Mouse (Mus musculus) embryonic facial prominence, embryonic 15.5 days (tissue): ENCODE results near the gene Ggn. TPM values are rescaled to one million over a fixed set of nuclear protein-coding genes. Genes with fewer than 3 reads are reported as not detected.
A peak's percentile ranks its signal among the peaks of the same experiment; 100 is the strongest.
"Not testable (repeated sequence)": the region's sequence is repeated elsewhere in the genome, so short reads cannot be mapped to it uniquely, and the experiment has no call there.

ENCODE experiments used
- ATAC-seq: fragments of 200-750 bp; cut with Nextera tagmentation; 2 replicates; pipeline ENCODE4 v1.8.0; 2017; ENCODE audit warnings: low read depth, moderate TSS enrichment; ENCODE audit not compliant: insufficient number of reproducible peaks, low FRiP score, low TSS enrichment
- H3K27ac ChIP-seq: fragments of 300-500 bp; sonication (generic); replicated peaks from 2 replicates; pipeline ENCODE4 v1.5.1; 2015; ENCODE audit warnings: mild to moderate bottlenecking, inconsistent platforms
- H3K27me3 ChIP-seq: fragments of 300-500 bp; sonication (generic); 2 replicates; pipeline ENCODE4 v1.6.1; 2015; ENCODE audit warnings: inconsistent platforms
- H3K36me3 ChIP-seq: fragments of 300-500 bp; sonication (generic); 2 replicates; pipeline ENCODE4 v1.6.1; 2015; ENCODE audit warnings: mild to moderate bottlenecking, inconsistent platforms
- H3K4me1 ChIP-seq: fragments of 300-500 bp; sonication (generic); 2 replicates; pipeline ENCODE4 v1.6.1; 2015; ENCODE audit warnings: inconsistent platforms
- H3K4me2 ChIP-seq: fragments of 300-500 bp; sonication (generic); replicated peaks from 2 replicates; pipeline ENCODE4 v1.6.1; 2015; ENCODE audit warnings: mild to moderate bottlenecking, inconsistent platforms
- H3K4me3 ChIP-seq: fragments of 300-500 bp; sonication (generic); replicated peaks from 2 replicates; pipeline ENCODE4 v1.5.1; 2015; ENCODE audit warnings: mild to moderate bottlenecking, inconsistent platforms
- H3K9ac ChIP-seq: fragments of 300-500 bp; sonication (generic); 2 replicates; pipeline ENCODE4 v1.6.1; 2015; ENCODE audit warnings: inconsistent platforms
- H3K9me3 ChIP-seq: fragments of 300-500 bp; sonication (generic); replicated peaks from 2 replicates; pipeline ENCODE4 v1.6.1; 2016; ENCODE audit warnings: inconsistent platforms
- WGBS: fragments of 180-500 bp; shearing (Covaris S2); methylation state at CpG from one replicate; pipeline ENCODE4 v1.1.7; 2015; 5-methylcytosine and 5-hydroxymethylcytosine counted together
- polyA plus RNA-seq: library from polyadenylated mRNA; unstranded; fragments of >200 nt; fragmentation: Nextera tagmentation; extraction: Ambion mirVana; gene quantifications from 2 replicates; pipeline ENCODE4 v1.2.1, GENCODE M21; 2015

Gene Ggn
- polyA plus RNA-seq, 1 experiment from 2014 or later, result 0.69 TPM

DNA sequence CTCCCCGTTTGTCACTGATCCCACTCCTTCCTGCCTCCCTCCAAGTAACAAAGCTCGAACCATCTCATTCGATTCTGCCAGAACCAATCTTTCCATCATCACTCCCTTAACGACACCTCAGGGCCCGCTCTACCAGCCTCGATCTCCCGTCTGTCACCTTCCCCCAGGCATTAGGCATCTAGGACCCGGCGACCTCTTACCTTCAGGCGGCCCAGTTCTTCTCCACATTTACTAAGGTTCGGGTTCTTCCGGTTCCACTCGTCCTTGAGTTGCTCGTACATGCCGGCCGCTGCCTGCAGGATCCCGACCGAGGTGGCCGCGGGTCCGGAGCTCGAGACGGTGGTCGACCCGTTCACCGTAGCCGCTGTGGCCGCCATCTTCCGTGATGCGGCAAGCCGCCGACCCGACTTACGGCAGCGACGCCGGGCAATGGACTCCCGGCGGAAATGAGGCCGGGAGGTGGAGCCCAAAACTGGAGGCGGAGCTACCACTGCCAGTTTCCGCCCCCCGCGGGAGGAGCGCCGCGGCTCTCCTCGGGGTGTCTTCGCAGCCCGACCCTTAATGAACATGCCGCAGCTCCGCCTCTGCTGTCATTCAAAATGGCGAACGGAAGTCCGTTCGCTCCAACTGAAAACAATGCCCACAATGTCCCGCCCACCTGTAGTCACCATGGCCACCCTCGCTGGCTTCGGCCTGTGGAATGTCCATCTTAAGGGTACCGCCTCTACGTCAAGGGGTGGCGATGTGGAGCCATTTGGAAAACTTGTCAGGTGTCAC, 10.3 kb downstream of the Ggn start, which contains the start of gene Psmd8:
Gene Psmd8, minus strand, starts transcription at position 625 of the 777 bp plus-strand sequence.
- Histone ChIP-seq H3K4me2 (peak within 1 kb of the TSS; percentile 75), H3K27ac (peak within 1 kb of the TSS; percentile 63), H3K9me3 (no peaks in the 10 kb centered on the region), H3K36me3 (peaks cover 23% of the 10 kb centered on the region), H3K27me3 (no peaks in the 10 kb centered on the region), H3K9ac (peak within 1 kb of the TSS; percentile 64), H3K4me3 (peak within 1 kb of the TSS; percentile 81), H3K4me1 (peaks cover 17% of the 10 kb centered on the region)
- under 1% methylated on average over 62 of the region's 62 CpGs for WGBS
- ATAC-seq, result peak; percentile 94

DNA sequence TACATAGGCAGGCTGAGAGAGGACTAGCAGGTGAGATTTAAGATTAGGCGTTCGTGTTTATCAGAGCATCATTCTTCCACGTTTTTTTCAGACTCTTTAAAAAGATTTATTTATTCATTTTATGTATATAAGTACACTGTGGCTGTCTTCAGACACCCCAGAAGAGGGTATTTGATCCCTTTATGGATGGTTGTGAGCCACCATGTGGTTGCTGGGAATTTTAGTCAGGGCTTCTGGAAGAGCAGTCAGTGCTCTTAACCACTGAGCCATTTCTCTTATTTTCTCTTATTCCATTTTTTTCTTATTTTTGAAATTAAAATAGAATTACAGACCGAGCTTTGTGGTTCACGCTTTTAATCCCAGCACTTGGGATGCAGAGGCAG, 10.8 kb downstream of the Ggn start:
- H3K4me1 ChIP-seq, result peaks cover 17% of the 10 kb centered on the region
- H3K4me3 ChIP-seq, result peak overlapping the region; percentile 81
- H3K9me3 ChIP-seq, result no peaks in the 10 kb centered on the region
- ATAC-seq, result no peak
- peak overlapping the region; percentile 58 for H3K4me2 ChIP-seq
- no peaks in the 10 kb centered on the region for H3K27me3 ChIP-seq
- no peak overlapping the region; the same call in 1 of the 2 replicates for H3K27ac ChIP-seq
- H3K9ac ChIP-seq, result no peak overlapping the region
- peaks cover 17% of the 10 kb centered on the region for H3K36me3 ChIP-seq
- 40% methylated on average over 5 of the region's 5 CpGs for WGBS

DNA sequence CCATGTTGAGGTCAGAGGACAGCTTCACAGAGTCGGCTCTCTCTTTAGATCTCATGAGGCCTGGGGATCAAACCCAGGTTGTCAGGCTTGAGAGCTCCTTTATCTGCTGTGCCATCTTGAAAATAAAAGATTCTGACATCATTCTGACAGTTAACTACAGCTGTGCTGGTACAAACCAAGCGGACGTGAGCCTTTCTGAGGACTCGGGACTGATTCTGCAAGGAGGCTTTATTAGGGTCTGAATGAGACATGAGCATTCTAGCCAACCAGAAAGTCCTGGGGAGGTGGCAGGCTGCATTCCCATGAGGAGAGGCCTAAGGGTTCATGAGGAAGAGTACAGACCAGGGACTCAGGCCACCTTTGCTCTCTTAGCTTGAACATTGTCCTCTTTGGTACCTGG, 11.3 kb downstream of the Ggn start:
- WGBS, result 83% methylated on average over 4 of the region's 4 CpGs
- H3K4me3 ChIP-seq, ATAC-seq, H3K27ac ChIP-seq, H3K4me2 ChIP-seq, H3K9ac ChIP-seq, H3K9me3 ChIP-seq, H3K27me3 ChIP-seq: not testable (repeated sequence)
- Histone ChIP-seq H3K4me1 (peaks cover 17% of the 10 kb centered on the region), H3K36me3 (peaks cover 12% of the 10 kb centered on the region)

DNA sequence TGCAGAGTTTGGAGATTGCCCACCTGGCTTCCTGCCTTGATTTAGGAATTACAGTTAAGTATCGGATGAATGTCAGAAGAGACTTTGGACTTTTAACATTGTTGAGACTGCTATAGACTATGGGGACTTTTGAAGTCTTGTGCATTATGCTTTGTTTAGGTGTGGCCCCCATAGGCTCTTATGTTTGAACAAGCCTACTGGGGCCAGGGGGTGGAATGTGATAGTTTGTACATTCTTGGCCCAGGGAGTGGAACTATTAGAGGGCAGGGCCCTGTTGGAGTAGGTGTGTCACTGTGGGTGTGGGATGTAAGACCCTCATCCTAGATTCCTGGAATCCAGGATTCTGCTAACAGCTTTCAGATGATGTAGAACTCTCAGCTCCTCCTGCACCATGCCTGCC, 24.2 kb downstream of the Ggn start:
- 89% methylated on average over 1 of the region's 1 CpGs for WGBS

DNA sequence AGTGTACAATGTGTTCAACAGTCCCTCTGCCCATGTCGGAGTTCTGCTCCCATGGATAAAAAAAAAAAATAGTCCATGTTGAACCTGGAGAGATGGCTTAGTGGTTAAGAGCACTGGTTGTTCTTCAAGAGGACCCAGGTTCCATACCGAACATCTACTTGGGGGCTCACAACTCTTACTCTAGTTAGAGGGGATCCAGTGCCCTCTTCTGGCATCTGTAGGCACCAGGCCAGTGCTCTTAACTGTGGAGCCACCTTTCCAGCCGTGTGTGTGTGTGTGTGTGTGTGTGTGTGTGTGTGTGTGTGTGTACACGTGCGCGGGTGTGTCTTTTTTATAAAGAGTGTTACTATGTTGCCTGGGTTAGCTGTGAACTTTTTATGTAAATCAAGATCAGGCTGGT, 32.6 kb downstream of the Ggn start:
- Histone ChIP-seq H3K4me2 (no peak overlapping the region), H3K9me3 (no peaks in the 10 kb centered on the region), H3K36me3 (no peaks in the 10 kb centered on the region), H3K27me3 (no peaks in the 10 kb centered on the region), H3K4me3 (no peak overlapping the region), H3K9ac (no peak overlapping the region), H3K27ac (no peak overlapping the region), H3K4me1 (no peaks in the 10 kb centered on the region)
- ATAC-seq, result no peak
- WGBS, result 77% methylated on average over 6 of the region's 6 CpGs

More for the DNA sequence above, 24.2 kb downstream of the Ggn start:
- H3K27ac ChIP-seq, H3K4me2 ChIP-seq, H3K27me3 ChIP-seq, H3K36me3 ChIP-seq, H3K9me3 ChIP-seq, H3K4me3 ChIP-seq, H3K4me1 ChIP-seq, H3K9ac ChIP-seq, ATAC-seq: not testable (repeated sequence)

DNA sequence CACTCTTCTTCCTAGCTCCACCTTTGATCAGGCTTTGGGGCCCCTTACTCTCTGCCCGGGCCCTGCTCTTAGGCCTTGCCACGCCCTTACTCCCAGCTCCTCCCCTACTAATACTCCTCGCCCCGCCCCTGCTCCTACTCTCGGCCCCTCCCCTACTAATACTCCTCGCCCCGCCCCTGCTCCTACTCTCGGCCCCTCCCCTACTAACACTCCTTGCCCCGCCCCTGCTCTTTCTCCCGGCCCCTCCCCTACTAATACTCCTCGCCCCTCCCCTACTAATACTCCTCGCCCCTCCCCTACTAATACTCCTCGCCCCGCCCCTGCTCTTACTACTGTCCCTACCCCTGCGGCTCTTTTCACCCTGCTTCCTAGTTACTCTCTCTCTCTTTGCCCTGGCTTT, 41.0 kb downstream of the Ggn start:
- not testable (repeated sequence) for H3K9ac ChIP-seq, H3K9me3 ChIP-seq, H3K36me3 ChIP-seq, H3K27me3 ChIP-seq
- H3K4me3 ChIP-seq, result peak overlapping the region; percentile 43
- WGBS, result 20% methylated on average over 15 of the region's 15 CpGs
- peak; percentile 12; the same call in 1 of the 2 replicates for ATAC-seq
- H3K27ac ChIP-seq, result peak overlapping the region; percentile 86
- peak overlapping the region; percentile 53 for H3K4me2 ChIP-seq
- H3K4me1 ChIP-seq, result peaks cover 18% of the 10 kb centered on the region

DNA sequence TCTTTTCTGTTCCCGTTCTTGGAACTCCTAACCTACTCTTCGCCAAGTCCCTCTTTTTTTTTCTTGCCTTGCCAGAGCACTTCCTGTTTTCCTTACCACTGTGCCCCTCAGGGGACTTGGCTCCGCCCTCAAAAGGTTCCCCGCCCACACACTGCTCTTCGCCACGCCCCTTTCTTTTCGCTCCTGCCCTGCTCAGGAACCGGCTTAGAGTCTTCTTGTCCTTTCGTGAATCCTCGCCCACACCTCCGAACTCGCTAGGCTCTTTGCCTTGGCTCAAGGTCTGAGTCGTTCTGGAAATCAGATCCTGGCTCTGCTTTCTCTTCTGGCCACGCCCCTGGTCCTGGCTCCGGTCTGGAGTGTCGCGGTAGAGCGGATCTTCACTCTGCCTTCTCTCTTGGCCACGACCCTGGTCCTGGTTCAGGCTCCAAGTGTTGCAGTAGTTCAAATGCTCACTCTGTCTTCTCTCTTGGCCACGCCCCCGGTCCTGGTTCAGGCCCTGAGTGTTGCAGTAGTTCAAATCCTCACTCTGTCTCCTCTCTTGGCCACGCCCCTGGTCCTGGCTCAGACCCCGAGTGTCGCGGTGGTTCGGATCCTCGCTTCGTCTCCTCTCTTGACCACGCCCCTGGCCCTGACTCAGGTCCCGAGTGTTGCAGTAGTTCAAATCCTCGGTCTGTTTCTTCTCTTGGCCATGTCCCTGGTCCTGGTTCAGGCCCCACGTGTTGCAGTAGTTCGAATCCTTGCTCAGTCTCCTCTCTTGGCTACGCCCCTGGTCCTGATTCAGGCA, 41.6 kb downstream of the Ggn start:
- 4% methylated on average over 34 of the region's 34 CpGs for WGBS
- Histone ChIP-seq H3K27me3 (no peaks in the 10 kb centered on the region), H3K9ac (no peak overlapping the region; the same call in 1 of the 2 replicates)

DNA sequence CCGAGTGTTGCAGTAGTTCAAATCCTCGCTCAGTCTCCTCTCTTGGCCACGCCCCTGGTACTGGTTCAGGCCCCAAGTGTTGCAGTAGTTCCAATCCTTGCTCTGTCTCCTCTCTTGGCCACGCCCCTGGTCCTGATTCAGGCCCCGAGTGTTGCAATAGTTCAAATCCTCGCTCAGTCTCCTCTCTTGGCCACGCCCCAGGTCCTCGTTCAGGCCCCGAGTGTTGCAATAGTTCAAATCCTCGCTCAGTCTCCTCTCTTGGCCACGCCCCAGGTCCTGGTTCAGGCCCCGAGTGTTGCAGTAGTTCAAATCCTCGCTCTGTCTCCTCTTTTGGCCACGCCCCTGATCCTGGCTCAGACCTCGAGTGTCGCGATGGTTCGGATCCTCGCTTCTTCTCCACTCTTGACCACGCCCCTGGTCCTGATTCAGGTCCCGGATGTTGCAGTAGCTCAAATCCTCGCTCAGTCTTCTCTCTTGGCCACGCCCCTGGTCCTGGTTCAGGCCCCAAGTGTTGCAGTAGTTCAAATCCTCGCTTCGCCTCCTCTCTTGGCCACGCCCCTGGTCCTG, 42.3 kb downstream of the Ggn start:
- Histone ChIP-seq H3K4me3 (peak overlapping the region; percentile 43), H3K9ac (no peak overlapping the region), H3K27ac (peak overlapping the region; percentile 86; the same call in 1 of the 2 replicates), H3K9me3 (no peaks in the 10 kb centered on the region), H3K27me3 (no peaks in the 10 kb centered on the region), H3K4me1 (peaks cover 18% of the 10 kb centered on the region), H3K4me2 (peak overlapping the region; percentile 53), H3K36me3 (no peaks in the 10 kb centered on the region)
- no peak for ATAC-seq
- 21% methylated on average over 26 of the region's 26 CpGs for WGBS

More for the DNA sequence above, 41.6 kb downstream of the Ggn start:
- H3K4me3 ChIP-seq, result peak overlapping the region; percentile 43
- no peaks in the 10 kb centered on the region for H3K9me3 ChIP-seq
- H3K27ac ChIP-seq, result peak overlapping the region; percentile 86
- ATAC-seq, result peak; percentile 82
- H3K4me1 ChIP-seq, result peaks cover 18% of the 10 kb centered on the region
- no peaks in the 10 kb centered on the region for H3K36me3 ChIP-seq
- H3K4me2 ChIP-seq, result peak overlapping the region; percentile 53

DNA sequence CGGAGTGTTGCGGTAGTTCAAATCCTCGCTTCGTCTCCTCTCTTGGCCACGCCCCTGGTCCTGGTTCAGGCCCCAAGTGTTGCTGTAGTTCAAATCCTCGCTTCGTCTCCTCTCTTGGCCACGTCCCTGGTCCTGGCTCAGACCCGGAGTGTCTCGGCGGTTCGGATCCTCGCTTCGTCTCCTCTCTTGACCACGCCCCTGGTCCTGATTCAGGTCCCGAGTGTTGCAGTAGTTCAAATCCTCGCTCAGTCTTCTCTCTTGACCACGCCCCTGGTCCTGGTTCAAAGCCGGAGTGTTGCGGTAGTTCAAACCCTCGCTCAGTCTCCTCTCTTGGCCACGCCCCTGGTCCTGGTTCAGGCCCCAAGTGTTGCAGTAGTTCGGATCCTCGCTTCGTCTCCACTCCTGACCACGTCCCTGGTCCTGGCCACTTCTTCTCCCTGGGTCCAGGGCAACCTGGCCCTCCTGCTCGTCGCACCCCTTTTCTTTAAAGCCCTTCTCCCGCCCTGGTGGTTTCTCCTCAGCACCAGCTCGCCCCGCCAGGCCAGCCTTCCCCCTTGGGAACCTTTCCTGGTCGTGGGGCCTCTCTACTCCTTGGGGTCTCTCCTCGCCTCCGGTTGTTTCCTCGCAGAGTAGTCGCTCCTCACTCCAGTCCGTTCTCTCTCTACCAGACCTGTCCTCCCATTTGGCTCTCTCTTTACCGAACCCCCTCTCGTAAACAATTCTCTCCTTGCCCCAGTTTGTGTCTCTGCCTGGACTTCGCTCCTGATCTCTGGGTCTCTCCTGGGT, 43.0 kb downstream of the Ggn start:
- H3K36me3 ChIP-seq, H3K9ac ChIP-seq, H3K27ac ChIP-seq, H3K9me3 ChIP-seq, H3K27me3 ChIP-seq, ATAC-seq: not testable (repeated sequence)
- Histone ChIP-seq H3K4me3 (0 out of 2 replicates have a peak overlapping the region, but pooled peaks have one; percentile 43), H3K4me2 (peak overlapping the region; percentile 44), H3K4me1 (peaks cover 18% of the 10 kb centered on the region)
- WGBS, result 18% methylated on average over 40 of the region's 40 CpGs

DNA sequence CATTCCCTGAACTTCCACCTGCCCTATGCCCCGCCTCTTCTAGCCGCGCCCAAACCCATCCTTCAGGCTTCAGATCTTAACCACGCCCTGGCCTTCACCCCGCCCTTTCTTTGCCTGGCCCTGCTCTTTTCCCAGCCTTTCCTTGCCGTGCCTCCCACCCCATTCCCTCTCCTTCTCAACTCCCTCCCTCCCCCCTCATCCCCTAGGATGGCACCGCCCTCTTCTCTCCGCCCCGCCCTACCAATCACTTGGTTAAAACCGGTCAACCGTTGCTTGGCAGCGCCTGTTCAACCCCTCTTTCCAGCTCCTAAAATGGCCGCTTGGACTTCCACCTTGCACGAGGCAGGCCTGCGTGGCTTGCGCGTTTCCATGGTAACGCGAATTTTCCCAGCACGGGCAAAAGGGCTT, 43.7 kb downstream of the Ggn start, which contains the start of gene Catsperg1:
Gene Catsperg1, minus strand, starts transcription at position 361 of the 408 bp plus-strand sequence.
- Histone ChIP-seq H3K27ac (no peak within 1 kb of the TSS), H3K4me3 (peak within 1 kb of the TSS; percentile 13; the same call in 1 of the 2 replicates), H3K4me1 (peaks cover 18% of the 10 kb centered on the region), H3K4me2 (peak within 1 kb of the TSS; percentile 44), H3K9me3 (no peaks in the 10 kb centered on the region), H3K27me3 (no peaks in the 10 kb centered on the region), H3K9ac (no peak within 1 kb of the TSS), H3K36me3 (no peaks in the 10 kb centered on the region)
- WGBS, result 3% methylated on average over 20 of the region's 20 CpGs
- peak; percentile 36 for ATAC-seq
